Mouse (Mus musculus): Measurements from ENCODE around the gene Dtl. TPM values are rescaled to one million over a fixed set of nuclear protein-coding genes. Genes with fewer than 3 reads are reported as not detected.

Dtl gene
- total RNA-seq (2023) = 3.9 TPM

GRCm38 (mm10) chr1:191575458-191576247 is at the start of gene Dtl, which contains the start of gene Ints7:
Gene Dtl (minus strand): TSS chr1:191575544.
Gene Ints7 (plus strand): TSS chr1:191575636.

Other genes starting within 250 kb of the Dtl start
- 10.3 TPM for gene Tmem206, start 249.6 kb downstream of the Dtl start, total RNA-seq (2023)
- gene Ppp2r5a, start 172.3 kb downstream of the Dtl start, total RNA-seq (2023) = 370 TPM
- gene Ints7, start 92 bp upstream of the Dtl start, total RNA-seq (2023) = 65.4 TPM
- gene Lpgat1, start 142.3 kb upstream of the Dtl start, total RNA-seq (2023) = 20.5 TPM
- 1.2 TPM for gene Nek2, start 245.9 kb upstream of the Dtl start, total RNA-seq (2023)